Mouse (Mus musculus) kidney, embryonic 14.5 days (tissue): ENCODE results near the gene Mfrp. TPM values are rescaled to one million over a fixed set of nuclear protein-coding genes. Genes with fewer than 3 reads are reported as not detected.
A peak's percentile ranks its signal among the peaks of the same experiment; 100 is the strongest.

ENCODE experiments used
- ATAC-seq: fragments of 200-750 bp; cut with Nextera tagmentation; 2 replicates; pipeline ENCODE4 v1.8.0; 2017; ENCODE audit warnings: moderate number of reproducible peaks, mild to moderate bottlenecking, moderate TSS enrichment, moderate library complexity; ENCODE audit not compliant: low FRiP score, low TSS enrichment
- H3K27ac ChIP-seq: fragments of 300-500 bp; sonication (generic); 2 replicates; pipeline ENCODE4 v1.5.1; 2014; ENCODE audit warnings: low read depth, mild to moderate bottlenecking, low read length, moderate library complexity, mixed read lengths
- H3K27me3 ChIP-seq: fragments of 300-500 bp; sonication (generic); 2 replicates; pipeline ENCODE4 v1.6.1; 2014; ENCODE audit warnings: mild to moderate bottlenecking, low read length; ENCODE audit not compliant: control insufficient read depth, insufficient read depth
- H3K36me3 ChIP-seq: fragments of 300-500 bp; sonication (generic); 2 replicates; pipeline ENCODE4 v1.6.1; 2014; ENCODE audit warnings: low read length, mixed read lengths; ENCODE audit not compliant: control insufficient read depth, insufficient read depth
- H3K4me1 ChIP-seq: fragments of 300-500 bp; sonication (generic); 2 replicates; pipeline ENCODE4 v1.6.1; 2014; ENCODE audit warnings: low read length, mixed read lengths; ENCODE audit not compliant: control insufficient read depth, insufficient read depth
- H3K4me2 ChIP-seq: fragments of 300-500 bp; sonication (generic); replicated peaks from 2 replicates; pipeline ENCODE4 v1.6.1; 2014; ENCODE audit warnings: low read depth, mild to moderate bottlenecking, low read length
- H3K4me3 ChIP-seq: fragments of 300-500 bp; sonication (generic); 2 replicates; pipeline ENCODE4 v1.5.1; 2014; ENCODE audit warnings: mild to moderate bottlenecking, low read length
- H3K9ac ChIP-seq: fragments of 300-500 bp; sonication (generic); 2 replicates; pipeline ENCODE4 v1.6.1; 2014; ENCODE audit warnings: low read depth, mild to moderate bottlenecking, low read length, moderate library complexity
- H3K9me3 ChIP-seq: fragments of 300-500 bp; sonication (generic); 2 replicates; pipeline ENCODE4 v1.6.1; 2016; ENCODE audit warnings: low read length; ENCODE audit not compliant: control insufficient read depth
- WGBS: fragments of 180-500 bp; shearing (Covaris S2); extraction: QIAGEN DNeasy Blood & Tissue Kit; methylation state at CpG from one replicate; pipeline ENCODE4 v1.1.7; 2014; 5-methylcytosine and 5-hydroxymethylcytosine counted together
- polyA plus RNA-seq: library from polyadenylated mRNA; unstranded; fragments of >200 nt; fragmentation: Nextera tagmentation; extraction: Ambion mirVana; gene quantifications from 2 replicates; pipeline ENCODE4 v1.2.1, GENCODE M21; 2014

The Mfrp gene
- polyA plus RNA-seq, 1 experiment from 2014 or later = 0.14 TPM

- Histone ChIP-seq H3K9ac (no peak overlapping the region), H3K27me3 (no peaks in the 10 kb centered on the region), H3K27ac (no peak overlapping the region), H3K36me3 (no peaks in the 10 kb centered on the region), H3K4me3 (no peak overlapping the region), H3K4me2 (no peak overlapping the region), H3K9me3 (no peaks in the 10 kb centered on the region), H3K4me1 (peaks cover 22% of the 10 kb centered on the region)
- no peak for ATAC-seq
- 28% methylated on average over 5 of the region's 5 CpGs for WGBS
These were observed 24.8 kb upstream of the Mfrp start for GRCm38 (mm10) chr9:44076764-44077120.

GRCm38 (mm10) chr9:44077266-44077910, 24.1 kb upstream of the Mfrp start:
- Histone ChIP-seq H3K4me2 (no peak overlapping the region), H3K36me3 (no peaks in the 10 kb centered on the region), H3K27ac (no peak overlapping the region), H3K4me1 (peaks cover 19% of the 10 kb centered on the region), H3K9ac (no peak overlapping the region), H3K27me3 (no peaks in the 10 kb centered on the region), H3K4me3 (no peak overlapping the region), H3K9me3 (no peaks in the 10 kb centered on the region)
- no peak for ATAC-seq
- WGBS = 87% methylated on average over 11 of the region's 11 CpGs

- peaks cover 20% of the 10 kb centered on the region for H3K4me1 ChIP-seq
- peak overlapping the region; percentile 30; the same call in 1 of the 2 replicates for H3K27ac ChIP-seq
- WGBS = 67% methylated on average over 10 of the region's 10 CpGs
- H3K9me3 ChIP-seq = no peaks in the 10 kb centered on the region
- no peak overlapping the region for H3K4me2 ChIP-seq
- H3K4me3 ChIP-seq = no peak overlapping the region
- H3K36me3 ChIP-seq = no peaks in the 10 kb centered on the region
- ATAC-seq = no peak
- no peaks in the 10 kb centered on the region for H3K27me3 ChIP-seq
- no peak overlapping the region for H3K9ac ChIP-seq
These were observed 23.3 kb upstream of the Mfrp start for GRCm38 (mm10) chr9:44078136-44078797.

- no peak overlapping the region for H3K4me3 ChIP-seq
- peak overlapping the region; percentile 30; the same call in 1 of the 2 replicates for H3K27ac ChIP-seq
- H3K9me3 ChIP-seq = no peaks in the 10 kb centered on the region
- H3K4me2 ChIP-seq = no peak overlapping the region
- no peak overlapping the region for H3K9ac ChIP-seq
- ATAC-seq = peak; percentile 33; the same call in 1 of the 2 replicates
- 33% methylated on average over 16 of the region's 16 CpGs for WGBS
- peaks cover 29% of the 10 kb centered on the region for H3K4me1 ChIP-seq
- no peaks in the 10 kb centered on the region for H3K36me3 ChIP-seq
- H3K27me3 ChIP-seq = no peaks in the 10 kb centered on the region
These were observed 22.4 kb upstream of the Mfrp start for GRCm38 (mm10) chr9:44078955-44079756.

- Histone ChIP-seq H3K4me2 (no peak overlapping the region), H3K4me1 (peaks cover 33% of the 10 kb centered on the region), H3K27me3 (no peaks in the 10 kb centered on the region), H3K36me3 (no peaks in the 10 kb centered on the region), H3K9me3 (no peaks in the 10 kb centered on the region), H3K27ac (no peak overlapping the region; the same call in 1 of the 2 replicates), H3K9ac (no peak overlapping the region), H3K4me3 (no peak overlapping the region)
- 47% methylated on average over 10 of the region's 10 CpGs for WGBS
- ATAC-seq = no peak
These were observed 21.3 kb upstream of the Mfrp start for GRCm38 (mm10) chr9:44079997-44080780.

- no peaks in the 10 kb centered on the region for H3K36me3 ChIP-seq
- 0 out of 2 replicates have a peak, but pooled peaks cover 3% of the 10 kb centered on the region for H3K27me3 ChIP-seq
- no peak overlapping the region for H3K9ac ChIP-seq
- H3K4me1 ChIP-seq = peaks cover 41% of the 10 kb centered on the region
- H3K27ac ChIP-seq = no peak overlapping the region
- no peak overlapping the region for H3K4me3 ChIP-seq
- H3K4me2 ChIP-seq = no peak overlapping the region
- ATAC-seq = no peak
- no peaks in the 10 kb centered on the region for H3K9me3 ChIP-seq
- WGBS = 68% methylated on average over 5 of the region's 5 CpGs
These were observed 20.6 kb upstream of the Mfrp start for GRCm38 (mm10) chr9:44080953-44081352.

GRCm38 (mm10) chr9:44081581-44081980, 19.9 kb upstream of the Mfrp start:
- no peak overlapping the region for H3K4me3 ChIP-seq

GRCm38 (mm10) chr9:44082266-44082665, 19.3 kb upstream of the Mfrp start:
- Histone ChIP-seq H3K27ac (no peak overlapping the region), H3K27me3 (0 out of 2 replicates have a peak, but pooled peaks cover 6% of the 10 kb centered on the region), H3K9me3 (no peaks in the 10 kb centered on the region), H3K9ac (no peak overlapping the region), H3K4me3 (no peak overlapping the region), H3K4me2 (no peak overlapping the region), H3K36me3 (no peaks in the 10 kb centered on the region), H3K4me1 (peaks cover 45% of the 10 kb centered on the region)
- 93% methylated on average over 5 of the region's 5 CpGs for WGBS
- no peak for ATAC-seq

More at GRCm38 (mm10) chr9:44081581-44081980, 19.9 kb upstream of the Mfrp start:
- Histone ChIP-seq H3K27me3 (0 out of 2 replicates have a peak, but pooled peaks cover 6% of the 10 kb centered on the region), H3K36me3 (no peaks in the 10 kb centered on the region), H3K4me1 (peaks cover 45% of the 10 kb centered on the region), H3K4me2 (no peak overlapping the region), H3K9me3 (no peaks in the 10 kb centered on the region), H3K9ac (no peak overlapping the region), H3K27ac (no peak overlapping the region)
- 66% methylated on average over 5 of the region's 5 CpGs for WGBS
- ATAC-seq = no peak
